Mouse (Mus musculus) kidney, adult 11 months (tissue): ENCODE measurements around the gene Rangap1.

ENCODE experiments used
- DNase-seq: peaks from one replicate; pipeline ENCODE4 v3.0.0; 2022

Gene Rangap1

GRCm38 (mm10) chr15:81693967-81694881 is 51.1 kb downstream of the Rangap1 start:
- peak; percentile 80 for DNase-seq

- no peak for DNase-seq
These were observed 51.9 kb downstream of the Rangap1 start for GRCm38 (mm10) chr15:81693366-81693966.

- DNase-seq: no peak
These were observed 65.0 kb downstream of the Rangap1 start for GRCm38 (mm10) chr15:81680301-81680805.

DNA sequence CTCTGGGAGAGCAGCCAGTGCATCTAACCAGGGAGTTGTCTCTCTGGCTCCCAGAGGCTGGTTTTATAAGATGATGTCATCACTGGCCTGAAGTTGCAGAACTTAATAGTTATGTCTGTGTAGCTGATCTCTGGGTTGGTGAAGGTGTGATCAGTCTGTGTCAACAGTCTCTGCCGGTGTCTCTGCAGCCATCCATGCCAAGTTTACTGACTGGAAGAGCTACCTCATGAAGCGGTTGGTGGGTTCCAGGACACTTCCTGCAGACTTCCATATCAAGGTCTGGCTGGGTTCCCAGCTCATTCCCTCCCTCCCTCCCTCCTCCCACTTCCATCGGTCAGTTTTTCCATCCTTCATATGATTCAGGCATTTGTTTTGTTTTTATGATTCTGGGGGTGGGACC is 68.7 kb downstream of the Rangap1 start:
- no peak for DNase-seq

DNA sequence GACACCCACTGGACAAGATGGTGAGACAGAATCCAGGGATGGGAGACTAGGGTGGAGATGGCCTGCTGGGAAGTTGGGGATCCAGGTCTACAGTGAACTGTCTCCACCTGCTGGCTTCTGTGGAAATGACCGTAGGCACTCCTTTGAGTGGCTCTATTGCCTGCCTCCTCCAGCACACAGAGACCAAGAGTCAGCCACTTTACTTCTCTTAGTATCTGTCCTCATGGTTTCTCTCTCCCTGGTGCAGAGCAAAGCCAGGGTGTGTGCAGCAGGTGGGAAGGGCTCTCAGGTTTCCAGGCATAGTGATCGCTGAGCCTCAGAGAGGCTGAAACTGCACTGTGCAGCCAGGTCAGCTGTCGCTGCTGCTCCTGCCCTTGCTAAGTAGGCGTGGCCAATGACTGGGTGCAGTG is 75.1 kb downstream of the Rangap1 start:
- no peak for DNase-seq

DNA sequence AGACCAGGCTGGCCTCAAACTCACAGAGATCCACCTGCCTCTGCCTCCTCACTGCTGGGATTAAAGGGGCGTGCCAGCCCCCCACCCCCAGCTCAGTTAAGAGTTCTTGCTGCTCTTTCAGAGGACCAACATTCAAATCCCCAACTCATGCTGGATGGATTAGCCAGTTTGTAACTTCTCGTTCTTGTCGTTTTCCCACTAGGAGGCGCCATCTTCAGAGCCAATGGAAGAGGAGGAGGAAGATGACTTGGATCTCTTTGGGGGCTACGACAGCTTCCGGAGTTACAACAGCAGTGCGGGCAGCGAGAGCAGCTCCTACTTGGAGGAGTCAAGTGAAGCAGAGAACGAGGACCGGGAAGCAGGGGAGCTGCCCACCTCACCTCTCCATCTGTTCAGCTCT is 78.4 kb downstream of the Rangap1 start:
- DNase-seq: no peak

DNA sequence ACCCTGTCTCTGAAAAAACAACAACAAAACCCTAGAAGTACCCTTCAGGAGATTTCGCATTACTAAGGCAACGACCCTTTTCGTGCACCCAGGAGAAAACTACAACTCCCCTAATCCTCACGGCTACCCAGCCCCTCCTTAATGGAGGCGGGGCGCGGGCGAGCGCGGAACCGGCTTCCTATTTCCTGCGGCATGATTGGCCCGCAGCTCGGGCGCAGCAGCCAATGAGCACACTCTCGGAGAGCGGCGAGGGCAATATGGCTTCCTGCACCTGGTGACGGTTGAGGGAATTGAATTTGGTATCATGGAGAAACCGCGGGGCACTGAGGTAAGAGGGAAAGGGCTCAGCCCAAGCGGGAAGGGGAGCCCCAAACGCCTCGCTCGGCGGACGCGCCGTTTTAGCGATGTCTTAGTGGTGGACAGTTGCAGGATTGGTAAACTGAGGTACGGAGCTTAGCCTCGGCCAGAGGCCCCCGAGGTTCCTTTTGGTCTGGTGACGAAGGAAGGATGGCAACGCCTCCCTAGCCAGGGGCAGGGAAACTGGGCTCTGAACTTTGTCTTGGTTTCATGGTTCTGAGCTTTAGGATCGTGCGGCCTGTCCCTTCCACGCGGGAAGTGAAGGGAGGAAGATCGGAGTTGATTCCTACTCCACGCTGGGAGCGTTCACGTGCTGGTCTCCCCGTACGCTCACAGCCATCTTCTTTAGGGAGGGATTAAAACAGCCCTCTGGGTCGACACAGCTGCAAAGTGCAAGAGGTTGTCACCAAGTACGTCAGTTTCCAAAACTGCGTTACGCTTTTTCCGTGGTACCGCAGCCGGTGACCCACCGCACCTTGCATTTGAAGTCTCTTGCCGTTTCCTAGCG is 81.4 kb downstream of the Rangap1 start, which contains the start of gene L3mbtl2:
Gene L3mbtl2 (plus strand): TSS at position 193 of the 865 bp plus-strand sequence.
- peak; percentile 90 for DNase-seq

DNA sequence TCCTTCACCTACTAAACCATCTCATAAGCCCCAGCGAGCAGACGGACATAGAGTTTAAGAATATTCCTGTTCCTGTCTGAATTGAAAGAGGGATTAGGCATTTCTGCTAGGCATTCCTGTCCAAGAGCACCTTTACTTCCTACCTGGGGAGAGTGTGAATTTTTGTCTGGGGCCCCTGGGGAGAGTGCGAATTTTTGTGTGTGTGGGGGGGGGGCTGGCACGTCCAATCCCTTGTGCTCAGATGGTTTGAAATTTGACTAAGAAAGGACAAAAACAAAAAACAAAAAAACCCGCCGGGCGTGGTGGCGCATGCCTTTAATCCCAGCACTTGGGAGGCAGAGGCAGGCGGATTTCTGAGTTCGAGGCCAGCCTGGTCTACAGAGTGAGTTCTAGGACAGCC is 82.0 kb downstream of the Rangap1 start:
- no peak for DNase-seq

DNA sequence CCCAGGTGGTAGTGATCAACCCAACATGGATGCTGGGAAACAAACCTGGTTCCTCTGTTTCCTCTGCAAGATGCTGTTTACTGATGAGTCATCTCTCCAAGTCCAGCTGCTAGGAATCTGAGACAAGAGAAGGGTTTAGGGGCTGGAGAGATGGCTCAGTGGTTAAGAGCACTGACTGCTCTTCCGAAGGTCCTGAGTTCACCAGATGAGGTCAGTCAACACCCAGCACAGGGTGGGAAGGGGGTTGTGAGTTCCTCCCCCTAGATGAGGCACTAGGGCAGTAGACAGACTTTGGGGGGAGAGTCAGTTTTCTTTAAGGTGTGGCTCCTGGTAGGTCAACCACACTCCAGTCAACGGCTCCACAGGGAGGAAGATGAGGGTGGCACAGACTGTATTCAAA is 83.6 kb downstream of the Rangap1 start:
- DNase-seq: no peak
